Mouse (Mus musculus) megakaryocyte, embryonic 14.5 days (primary cell): ENCODE measurements around the gene Xrra1.

Experiments
- FLI1 ChIP-seq: IDR thresholded peaks from 2 replicates; pipeline ENCODE4 v1.6.1; 2012; ENCODE audit warnings: low read length, inconsistent platforms, mixed read lengths
- GATA1 ChIP-seq: IDR thresholded peaks from 3 replicates; pipeline ENCODE4 v1.6.1; 2012; ENCODE audit warnings: mixed read lengths, low read length, inconsistent platforms, borderline replicate concordance

GRCm38 (mm10) chr7:99947329-99947728, 88.4 kb downstream of the Xrra1 start:
- TF ChIP-seq GATA1 = no peak
- TF ChIP-seq FLI1 = no peak
